Mouse (Mus musculus): ENCODE results near the gene Palm.
A peak's percentile ranks its signal among the peaks of the same experiment; 100 is the strongest.

The Palm gene

DNA sequence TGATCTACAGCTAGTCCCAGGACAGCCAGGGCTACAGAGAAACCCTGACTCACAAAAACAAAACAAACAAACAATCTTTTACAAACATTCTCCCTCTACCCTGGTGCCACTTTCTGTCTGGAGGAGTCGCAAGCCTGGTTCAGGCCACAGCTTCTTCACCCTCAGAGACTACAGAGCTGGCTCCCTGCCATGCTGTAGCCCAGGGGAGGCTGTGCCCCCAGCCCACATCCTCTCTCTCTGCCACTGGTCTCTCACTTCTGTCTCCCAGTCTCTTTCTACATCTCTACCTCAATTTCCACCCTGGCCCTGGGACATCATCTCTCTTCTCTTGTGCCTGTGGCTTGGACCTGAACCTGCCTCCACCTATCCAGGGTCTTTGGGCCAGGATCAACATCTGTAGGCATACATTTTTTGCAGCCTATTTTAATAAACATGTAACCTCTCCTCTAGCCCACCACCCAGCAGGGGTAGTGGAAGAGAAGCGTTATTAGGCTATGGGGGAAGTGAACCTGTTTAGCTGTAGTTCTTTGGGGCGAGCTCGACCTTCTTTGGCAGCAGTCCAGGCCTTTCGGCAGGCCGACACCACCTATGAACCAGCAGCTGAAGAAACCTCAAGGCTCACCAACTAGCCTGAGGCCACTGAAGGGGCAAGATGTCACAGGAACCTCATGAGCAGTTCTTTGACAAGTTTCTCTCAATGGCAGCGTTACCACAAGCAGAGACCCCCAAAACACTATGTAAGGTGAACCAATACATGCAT, 38.8 kb downstream of the Palm start:
- DNase-seq: no peak

DNA sequence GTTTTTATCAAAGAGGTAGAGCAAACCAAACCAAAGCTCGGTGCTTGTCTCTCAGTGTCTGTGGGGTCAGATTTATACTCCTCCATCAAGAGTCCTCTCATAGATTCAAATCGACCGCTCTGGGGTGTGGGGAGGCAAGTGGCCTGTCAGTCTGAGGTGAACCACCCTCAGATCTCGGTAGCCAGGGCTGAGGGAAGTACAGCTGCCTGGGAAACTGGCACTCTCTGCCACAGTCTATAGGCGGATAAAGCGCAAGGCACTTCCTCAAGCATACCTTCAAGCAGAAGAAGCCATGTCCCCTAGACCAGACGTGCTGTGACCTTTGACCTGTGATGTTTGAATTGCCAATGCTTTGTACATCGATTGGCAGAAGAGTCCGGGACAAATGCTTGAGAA, 39.4 kb downstream of the Palm start:
- DNase-seq: no peak

DNA sequence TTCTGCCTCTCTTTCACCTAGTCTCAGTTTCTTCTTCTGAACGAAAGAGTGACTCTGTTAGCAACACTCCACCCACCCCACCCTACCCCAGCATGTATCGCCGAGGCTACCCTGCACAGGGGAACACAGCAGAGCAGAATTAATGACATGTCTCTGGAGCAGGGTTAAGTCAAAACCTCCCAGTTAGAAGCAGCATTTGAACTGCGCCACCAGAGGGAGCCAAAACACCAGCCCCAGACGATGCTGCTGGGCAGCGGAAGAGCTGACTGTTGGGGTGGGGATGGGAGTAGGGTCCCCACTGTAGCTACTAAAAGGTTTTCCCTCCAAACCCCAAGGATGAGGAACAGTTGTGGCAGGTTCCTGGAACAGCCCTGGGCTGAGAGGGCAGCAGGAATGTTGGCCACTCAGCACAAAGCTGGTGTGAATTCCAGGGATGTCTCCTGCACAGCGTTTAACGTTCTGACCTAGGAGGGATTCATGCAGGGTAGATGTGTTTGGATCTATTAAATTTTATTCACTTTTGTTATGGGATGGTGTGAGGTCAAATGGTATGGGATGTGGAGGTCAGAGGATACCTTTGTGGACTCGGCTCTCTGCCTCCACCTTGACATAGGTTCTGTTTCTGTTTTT, 41.5 kb downstream of the Palm start:
- DNase-seq: peak; percentile 74 to 90

DNA sequence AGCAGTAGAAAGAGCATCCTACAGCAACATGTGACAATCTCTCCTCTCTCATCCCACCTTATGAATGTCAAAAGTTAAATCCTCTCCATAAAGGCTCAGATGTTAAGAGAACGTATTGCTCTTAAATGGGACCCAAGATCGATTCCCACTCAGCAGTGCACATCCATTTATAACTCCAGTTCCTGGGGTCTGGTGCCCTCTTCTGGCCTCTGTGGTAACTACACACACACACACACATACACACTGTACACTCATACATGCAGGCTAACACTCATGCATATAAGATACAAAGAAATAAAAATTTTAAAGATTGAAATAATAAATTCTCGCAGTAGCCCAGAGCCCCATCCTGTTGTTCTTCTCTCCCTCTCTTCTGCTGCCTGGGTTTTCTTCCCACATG, 43.5 kb downstream of the Palm start:
- no peak for DNase-seq

DNA sequence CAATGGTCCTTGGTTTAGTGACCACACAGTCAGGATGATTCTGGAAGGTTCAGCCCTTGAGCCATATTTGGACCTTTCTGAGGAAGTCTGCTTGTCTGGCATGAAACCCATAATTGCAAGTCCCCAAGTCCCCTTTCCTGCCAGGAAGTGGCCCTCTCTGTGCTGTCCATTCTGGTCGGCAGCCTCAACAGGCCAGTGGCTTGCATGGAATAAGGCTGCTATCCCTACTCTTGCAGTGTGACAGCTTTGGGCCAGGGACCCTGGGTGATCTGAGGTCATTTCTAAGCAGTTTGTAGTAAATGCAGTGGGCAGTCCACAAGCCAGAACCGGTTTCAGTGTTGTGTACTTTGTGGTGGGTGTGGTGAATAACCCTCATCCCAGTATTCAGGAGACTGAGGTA, 44.8 kb downstream of the Palm start:
- peak in 1 of 2 experiments; percentile 31 for DNase-seq

DNA sequence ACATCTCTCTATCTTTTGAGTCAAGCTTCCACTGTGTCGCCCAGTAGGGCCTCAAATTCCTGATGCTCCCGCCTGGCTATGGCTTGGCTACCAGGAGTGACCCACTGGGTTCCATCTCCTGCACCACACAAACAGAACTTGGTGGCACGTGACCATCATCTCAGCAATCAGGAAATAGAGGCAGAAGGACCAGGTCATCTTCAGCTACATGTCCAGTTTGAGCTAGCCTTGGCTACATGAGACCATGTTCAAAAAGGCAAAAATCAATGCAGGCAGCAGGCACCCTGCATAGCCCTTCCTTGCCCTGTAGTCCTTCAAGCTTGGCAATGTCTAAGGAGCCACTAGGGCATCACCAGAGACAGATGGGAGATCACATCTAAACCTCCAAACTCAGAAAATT, 46.7 kb downstream of the Palm start:
- DNase-seq: no peak

DNA sequence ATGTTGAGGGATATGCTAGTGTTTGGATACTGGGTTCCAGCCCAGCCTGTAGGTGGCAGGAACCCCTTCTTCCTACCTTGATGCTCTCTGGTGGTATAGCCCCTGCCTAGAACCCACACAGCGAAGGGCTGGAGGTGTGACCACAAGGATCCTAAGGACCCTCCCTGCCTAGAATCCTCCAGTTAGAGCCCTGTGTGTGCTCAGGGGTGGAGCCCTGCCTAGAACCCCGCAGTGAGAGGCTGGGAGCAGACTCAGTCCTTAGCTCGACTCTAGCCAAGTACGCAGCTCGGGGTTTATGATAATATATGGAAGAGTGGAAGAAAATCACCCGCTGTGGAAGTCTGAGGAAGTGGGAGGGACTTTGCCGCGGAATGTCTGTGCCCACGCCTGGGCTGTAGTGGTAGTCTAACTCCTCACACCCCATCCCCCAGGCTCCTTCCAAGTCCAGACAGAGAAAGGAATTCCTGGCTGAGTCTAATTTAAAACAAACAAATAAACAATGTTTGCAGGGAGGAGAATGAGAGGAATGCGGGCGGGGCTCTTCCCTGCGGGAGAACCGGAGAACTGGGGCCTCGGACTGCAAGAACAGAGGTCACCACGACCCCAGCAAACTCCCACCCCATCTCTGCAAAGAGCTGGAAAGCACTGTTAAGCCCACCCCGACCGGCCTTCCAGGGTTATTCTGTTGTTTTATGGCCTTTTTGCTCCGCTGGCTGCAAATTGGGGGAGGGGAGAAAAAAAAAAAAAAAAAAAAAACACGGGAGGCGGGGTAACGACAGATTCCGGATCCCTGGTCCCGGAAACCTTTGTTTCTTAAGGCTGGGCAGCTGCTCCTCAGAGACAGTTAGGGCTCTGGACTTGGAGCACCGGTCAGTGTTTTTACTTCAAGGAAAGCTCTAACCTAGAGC, 47.5 kb downstream of the Palm start:
- DNase-seq: peak; percentile 79 to 80

DNA sequence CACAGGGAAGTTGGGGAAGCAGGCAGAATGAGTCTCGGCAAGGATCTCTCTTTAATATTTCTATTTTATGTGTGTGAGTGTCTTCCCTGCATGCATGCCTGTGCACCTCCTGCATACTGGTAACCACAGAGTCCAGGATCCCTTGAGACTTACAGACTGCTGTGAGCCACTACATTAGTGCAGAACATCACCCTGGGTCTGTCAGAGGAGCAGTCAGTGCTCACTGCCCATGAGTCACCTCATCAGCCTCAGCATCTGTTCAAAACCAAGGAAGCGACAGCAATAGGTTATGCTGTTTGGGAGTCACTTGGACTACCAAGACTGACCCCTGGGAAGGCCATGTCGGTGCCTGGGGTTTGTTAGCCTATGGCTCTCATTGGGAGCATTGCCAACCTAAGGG, 49.0 kb downstream of the Palm start:
- DNase-seq: no peak

DNA sequence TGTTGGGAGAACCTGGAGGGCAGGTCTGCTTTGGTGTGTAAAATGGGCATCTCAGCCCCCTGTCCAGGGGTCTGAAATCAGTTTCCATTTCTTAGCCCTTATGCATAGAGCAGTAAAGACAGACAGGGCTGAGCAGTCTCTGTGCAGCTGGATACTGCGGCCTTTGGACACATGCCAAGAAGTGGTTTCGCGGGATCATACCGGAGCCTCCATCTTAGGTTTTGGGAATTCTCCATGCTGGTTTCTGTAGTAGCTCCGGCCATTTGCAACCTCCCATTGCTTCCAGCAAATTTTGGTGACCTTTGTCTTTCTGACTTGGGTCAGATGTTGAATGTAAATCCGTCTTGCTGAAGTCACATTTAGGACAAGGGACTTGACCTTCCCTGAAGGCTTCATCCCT, 50.1 kb downstream of the Palm start:
- DNase-seq: peak in 1 of 2 experiments; percentile 57

DNA sequence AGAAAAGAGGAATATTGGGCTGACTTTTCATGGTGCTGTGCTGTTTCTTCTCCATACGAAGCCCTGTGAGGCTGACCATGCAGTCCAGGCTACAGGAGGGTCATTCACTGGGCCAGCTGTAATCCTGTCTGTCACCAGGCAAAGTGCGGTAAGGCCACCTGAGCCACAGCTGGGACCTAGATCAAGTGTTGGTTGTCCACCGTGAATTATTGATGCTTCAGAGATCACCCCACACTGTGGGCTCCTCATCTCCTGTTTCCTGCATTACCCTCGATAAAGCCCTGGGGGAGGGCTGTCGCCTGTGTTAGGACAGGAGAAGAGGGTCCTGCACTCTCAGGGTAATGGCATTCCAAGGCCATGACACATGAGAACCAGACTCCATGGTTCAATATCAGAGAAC, 53.2 kb downstream of the Palm start:
- DNase-seq: no peak

DNA sequence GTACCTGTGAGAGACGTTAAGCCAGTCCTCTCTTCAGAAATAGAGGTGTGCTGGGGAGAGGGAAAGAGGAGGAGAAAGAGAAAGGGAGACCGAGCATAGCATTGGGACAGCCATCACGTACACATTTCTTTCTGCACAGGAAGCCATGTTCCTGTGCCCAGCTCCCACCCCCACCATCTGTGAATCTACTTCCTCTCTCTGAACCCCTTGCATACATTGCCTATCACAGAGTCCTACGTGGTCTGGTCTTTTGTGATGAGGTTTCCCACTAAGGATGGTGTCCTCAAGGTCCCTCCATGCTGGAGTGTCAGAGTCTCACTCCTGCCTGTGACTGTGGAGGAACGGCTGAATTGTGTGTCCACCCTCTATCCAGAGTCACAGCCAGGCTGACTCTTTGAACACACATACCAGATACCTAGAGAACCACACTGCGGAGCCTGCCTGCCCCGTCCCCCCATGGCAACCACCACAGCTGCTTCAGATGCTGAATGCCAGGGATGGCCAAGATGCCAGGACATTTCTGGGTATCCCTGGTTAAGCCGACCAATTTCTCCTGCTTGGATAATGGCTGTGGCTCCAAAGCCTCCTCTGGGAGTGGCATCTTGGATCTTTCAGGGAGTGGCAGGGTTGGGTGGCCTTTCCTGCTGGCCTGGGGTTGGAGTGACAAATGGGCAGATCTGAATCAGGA, 56.7 kb downstream of the Palm start:
- DNase-seq: no peak

DNA sequence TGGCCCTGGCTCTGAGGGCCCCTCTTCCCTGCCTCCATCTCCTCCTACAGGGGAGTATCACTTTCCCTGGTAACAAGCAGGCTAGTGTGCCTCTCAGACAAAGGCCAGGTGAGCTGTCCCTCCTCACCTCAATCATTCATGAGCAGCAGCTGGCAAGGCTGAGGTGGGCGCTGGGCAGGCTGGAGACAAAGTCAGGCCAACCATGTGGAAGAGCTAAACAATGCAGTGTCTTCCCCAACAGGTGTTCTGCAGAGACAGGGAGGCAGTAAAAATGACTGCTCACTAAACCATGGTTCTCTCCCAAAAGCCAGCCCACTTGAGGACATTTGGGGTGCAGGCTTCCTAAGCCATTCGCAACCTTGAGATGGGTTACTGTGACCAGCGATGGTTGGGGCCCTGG, 58.3 kb downstream of the Palm start:
- no peak for DNase-seq

DNA sequence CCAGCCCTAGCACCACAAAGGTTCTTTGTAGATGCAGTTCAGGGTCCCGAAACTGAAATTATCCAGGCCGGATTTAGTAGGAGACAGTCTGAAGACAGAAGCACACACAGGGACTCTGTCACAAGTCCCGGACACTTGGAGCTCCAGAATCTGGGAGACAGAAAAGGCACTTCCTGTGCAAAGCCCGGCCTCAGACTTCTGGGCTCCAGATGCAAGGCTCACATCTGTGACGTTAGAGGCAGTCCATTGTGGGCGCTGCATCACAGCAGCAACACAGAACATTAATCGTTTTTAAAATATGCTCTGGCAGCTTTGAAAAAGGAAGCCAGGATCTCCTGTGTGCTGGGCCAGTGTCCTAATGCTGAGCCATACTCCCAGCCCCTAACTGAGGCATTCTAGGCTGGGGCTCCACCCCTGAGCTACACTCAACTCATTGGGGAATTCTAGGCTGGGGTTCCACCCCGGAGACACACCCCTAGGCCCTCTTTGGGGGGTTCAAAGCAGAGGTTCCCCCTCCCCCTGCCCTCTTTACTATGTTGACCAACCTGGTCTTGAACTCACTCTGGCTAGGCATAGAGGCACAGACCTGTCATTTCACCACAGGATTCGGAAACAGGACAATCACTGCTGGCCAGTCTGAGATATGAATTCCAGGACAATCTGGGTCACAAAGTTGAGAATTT, 58.9 kb downstream of the Palm start:
- DNase-seq: peak; percentile 67 to 80

DNA sequence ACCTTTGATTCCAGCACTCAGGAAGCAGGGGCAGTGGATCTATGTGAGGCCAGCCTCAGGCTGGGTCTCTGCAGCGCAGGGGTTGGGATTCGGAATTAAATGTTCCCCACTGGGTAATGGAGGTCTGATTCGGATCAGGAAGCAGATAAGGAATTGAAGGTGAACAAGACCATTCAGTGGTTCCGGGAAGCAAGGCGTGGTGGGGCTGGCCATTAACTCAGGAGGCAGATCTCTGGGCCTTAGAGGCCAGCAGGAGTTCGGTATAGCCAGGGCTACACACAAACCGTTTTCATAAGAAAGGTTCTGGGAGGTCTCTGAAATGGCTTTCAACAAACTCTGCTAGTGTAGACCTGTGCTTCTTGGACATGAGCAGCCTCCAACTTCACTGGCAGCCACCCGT, 59.5 kb downstream of the Palm start:
- no peak for DNase-seq

DNA sequence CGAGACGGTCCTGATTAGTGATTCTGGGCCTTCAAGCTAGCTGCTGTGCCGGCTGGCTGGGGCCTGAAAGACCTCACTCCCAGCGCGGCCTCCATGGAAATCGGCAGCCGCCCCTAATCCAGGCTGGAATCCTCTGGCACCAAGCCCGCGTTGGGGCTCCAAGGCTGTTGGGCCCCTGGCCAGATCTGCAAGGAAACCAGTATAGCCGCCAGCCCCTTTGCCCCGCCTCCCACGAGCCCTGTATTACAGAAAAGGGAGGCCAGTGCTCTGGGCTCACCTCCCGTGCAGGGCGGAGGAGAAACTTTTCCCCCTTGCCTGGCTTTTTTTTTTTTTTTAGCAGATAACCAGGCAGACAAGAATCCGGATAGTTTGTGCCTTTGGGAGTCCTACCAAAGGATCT, 60.0 kb downstream of the Palm start:
- DNase-seq: peak; percentile 97 to 99

DNA sequence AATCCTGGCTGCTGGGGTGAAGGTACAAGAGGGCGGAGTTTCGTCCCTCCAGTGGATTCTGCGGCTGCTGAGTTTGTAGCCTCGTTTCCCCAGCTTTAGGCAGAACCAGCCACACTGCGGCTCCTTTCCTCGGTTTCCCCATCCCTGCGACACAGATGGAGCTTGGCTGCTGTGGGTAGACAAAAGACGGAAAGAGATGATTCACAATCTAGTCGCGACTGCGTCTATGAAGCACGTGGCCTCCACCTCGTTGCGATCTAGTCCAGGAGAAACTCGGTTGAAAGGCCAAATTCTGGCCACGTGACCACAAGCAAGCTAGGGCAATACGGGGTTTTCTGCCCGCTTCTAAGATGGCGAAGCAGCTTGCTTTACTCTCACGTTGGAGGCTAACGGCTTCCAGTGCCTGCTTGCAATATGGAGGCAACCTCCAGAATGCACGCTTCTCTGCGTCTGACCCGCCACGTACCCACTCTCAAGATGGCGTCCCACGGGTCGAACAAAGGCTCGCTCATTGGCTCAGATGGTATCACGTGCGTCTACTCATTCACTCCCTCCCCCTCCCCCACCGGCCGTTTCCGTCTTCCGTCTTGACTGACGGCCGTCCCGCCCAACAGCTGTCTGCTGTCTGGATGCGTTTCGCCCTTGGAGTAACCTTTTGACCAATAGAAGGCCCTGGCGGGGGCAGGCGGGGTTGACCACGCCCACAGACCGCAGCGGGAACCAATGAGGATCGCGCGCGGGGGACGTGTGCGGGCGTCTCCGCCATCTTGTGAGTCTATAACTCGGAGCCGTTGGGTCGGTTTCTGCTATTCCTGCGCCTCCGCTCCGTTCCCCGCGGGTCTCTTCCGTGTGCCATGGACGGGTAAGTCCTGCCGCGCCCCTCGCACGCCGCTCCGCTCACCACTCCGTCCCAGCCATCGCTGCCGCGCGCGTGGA, 60.8 kb downstream of the Palm start, which contains the start of gene Ptbp1:
Ptbp1 (plus strand) TSS at position 568 of the 936 bp plus-strand sequence.
- peak; percentile 100 for DNase-seq

DNA sequence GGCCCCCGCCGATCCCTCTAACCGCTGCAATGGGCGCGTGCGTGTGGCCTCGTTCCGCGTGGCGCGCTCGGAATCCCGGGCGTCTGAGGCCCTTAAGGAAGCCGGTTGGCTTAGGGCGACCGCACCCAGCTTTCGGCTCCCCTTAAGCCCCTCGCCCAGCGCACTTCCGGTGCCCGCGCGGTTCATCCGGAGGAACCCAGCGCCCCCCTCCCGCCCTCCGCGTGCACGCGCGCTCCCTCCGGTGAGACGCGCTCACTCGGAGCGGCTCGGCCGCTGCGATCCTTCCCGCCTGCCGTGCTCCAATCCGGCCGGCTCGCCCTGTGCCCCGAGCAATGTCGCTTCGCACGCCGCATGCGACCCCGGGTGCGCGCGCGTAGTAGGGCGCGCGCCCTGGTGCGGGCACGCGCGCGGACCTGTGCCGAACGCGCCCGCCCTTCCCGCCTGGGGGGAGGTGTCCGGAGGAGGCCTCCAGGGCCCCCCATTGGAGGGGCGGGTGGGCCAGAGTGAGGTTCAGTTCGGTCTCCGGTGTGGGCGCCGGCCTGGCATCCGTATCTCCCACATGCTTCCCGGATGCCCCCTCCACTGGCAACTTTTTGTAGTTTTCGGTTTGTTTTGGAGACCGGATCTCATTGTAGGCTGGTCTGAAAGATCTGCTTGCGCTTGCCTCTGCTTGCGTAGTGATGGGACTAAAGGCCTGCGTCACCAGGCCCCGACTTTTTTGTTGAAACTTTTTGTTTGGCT, 61.6 kb downstream of the Palm start:
- peak; percentile 59 to 81 for DNase-seq

DNA sequence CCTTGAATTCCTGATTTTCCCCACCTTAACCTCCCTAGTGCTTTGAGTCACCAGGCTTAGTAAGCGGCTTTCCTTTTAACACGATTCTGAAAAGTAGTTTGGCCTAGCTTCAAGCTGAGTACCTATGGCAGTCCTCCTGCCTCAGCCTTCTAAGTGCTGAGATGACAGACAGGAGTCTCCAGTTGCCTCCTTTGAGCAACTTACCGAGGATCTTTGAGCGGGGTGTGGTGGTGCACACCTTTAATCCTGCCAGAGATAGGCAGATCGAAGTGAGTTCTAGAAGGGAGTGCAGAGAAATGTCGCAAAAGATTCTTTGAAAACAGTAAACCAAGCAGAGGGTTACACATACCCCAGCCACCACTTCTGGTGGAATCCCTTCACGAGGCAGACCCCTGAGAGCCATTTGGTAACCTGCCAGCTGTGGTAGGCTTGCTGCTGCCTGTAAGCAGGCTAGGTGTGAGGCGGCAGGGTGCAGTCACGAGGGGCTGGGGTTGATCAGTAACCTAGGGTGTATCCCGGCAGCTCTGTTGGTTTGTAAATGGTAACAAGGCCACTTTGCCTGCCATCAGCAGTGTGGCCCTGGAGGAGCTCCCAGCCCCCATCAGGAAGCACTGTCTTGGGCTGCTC, 62.3 kb downstream of the Palm start:
- peak; percentile 91 to 96 for DNase-seq

DNA sequence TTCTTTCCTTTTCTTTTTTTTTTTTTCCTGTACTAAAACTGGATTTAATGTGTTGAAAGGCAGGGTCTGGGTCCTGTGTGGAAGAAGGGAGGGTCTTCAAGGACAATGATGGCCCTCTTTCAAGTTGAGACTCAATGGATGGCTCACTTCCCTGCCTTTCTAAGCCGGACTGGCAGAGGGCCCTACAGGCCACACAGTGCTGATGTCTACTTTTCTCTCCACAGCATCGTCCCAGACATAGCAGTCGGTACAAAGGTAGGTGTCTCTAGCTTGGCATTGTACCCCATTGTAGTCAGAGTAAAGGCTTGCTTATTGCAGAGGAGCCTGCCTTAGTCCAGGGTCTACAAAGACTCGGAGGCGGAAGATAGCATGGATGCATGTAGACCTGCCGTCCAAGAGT, 62.9 kb downstream of the Palm start:
- peak in 1 of 2 experiments; percentile 23 for DNase-seq

Measured in kidney, postnatal 36 days (tissue).